Mouse (Mus musculus): ENCODE measurements at regions not wholly inside any gene's neighbourhood (a gene's known extent, or its start where the extent isn't known, plus 50 kb on each side); places are given as distances from the start of the nearest gene placed in this dataset.
"Not testable (repeated sequence)": the region's sequence is repeated elsewhere in the genome, so short reads cannot be mapped to it uniquely, and the experiment has no call there.

DNA sequence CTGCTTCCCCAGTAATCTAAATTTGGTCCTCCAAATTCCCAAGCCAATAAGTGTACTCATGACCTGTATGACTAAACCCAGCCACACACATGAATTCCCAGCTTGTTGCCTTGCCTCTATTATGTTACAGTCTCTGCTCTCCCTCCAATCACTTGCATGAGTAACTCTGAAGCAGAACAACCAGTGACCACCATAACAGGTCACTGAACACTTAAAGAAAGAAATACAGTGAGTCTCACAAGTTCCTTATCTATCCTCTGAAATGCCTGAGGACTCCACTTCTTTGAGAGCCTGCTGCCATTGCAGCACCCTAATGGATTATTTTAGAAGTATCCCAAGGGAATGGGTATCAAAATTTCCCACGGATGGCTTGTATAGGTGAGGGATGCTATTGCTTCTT lies 909.7 kb downstream of the Sorcs3 start:
- no peak for DNase-seq (ENCODE audit: inconsistent age in 2 of 2, low spot score in 1 of 2)

DNA sequence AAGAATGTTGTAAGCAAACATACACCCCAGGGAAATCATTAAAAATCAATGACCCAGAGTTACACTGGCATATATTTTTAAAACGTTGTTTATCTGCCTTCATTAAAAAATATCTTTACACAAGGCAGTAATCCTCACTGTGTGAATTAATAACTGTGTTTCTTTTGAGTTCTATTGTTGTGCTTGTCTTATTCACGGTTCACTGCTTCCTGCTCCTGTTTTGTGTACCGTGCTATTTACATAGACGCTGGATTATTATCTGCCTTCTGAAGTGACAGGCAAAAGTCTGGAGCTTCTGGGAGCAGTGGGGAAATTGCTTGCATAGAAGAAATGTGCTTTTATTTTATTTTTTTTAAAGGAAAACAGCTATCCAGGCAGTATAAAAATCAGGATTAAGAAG lies 925.8 kb downstream of the Sorcs3 start:
- DNase-seq (ENCODE audit: inconsistent age in 2 of 2, low spot score in 1 of 2): no peak

DNA sequence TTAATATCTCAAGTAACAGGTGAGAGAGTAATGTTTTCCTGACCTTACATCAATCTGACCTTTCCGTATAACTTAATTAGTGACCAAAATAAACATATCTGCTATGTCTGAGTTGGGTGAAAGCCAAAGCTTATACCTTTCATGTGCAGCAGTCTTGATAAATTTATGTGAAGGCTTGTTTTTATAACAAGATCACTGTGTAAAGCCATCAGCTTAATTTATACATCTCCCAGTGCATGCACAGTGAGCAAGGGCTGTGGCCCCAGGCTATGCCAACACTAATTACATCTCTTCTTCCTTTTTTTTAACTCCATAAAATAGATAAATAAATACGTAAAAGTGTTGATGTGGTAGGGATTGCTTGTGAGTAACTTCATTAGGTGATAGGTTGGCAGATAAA lies 966.3 kb downstream of the Sorcs3 start:
- DNase-seq (ENCODE audit: inconsistent age in 2 of 2, low spot score in 1 of 2): no peak

DNA sequence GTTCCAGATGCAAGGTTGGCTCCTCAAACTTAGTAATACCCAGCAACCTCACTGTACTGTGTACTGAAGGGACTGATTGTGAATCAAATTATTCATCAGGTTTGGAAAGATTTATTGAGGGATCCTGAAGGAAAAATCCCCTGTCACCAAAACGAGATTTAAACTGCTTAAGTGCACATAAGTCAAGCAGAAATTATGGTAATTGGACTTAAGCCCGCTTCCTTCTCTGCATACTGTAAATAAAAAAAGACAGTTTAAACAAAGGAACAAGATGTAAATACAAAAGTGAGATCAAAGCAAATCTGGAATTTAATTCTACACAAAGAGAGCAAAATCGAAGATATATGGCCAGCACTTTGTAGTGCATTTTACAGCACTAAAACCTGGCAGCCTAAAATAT lies 1002.1 kb downstream of the Sorcs3 start:
- no peak for DNase-seq (ENCODE audit: inconsistent age in 2 of 2, low spot score in 1 of 2)

DNA sequence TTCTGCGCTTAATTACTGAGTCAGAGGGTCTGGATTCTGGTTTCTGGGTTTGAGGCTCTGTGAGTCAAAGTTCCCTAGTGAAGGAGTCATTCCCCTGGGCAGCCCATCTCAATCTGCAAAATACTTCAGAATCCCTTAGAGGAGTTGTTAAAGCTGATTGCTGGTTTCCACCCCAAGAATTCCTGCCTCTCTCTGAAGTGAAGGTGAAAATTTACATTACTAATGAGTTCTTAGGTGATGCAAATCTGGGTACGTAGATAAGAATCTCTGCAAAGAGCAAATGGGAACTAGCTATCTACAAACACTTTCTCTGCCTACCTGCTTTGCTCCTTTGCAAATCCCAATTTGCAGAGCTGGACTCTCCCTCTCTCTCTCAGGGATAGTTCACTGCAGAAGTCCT lies 1036.8 kb downstream of the Sorcs3 start:
- no peak for DNase-seq (ENCODE audit: inconsistent age in 2 of 2, low spot score in 1 of 2)

DNA sequence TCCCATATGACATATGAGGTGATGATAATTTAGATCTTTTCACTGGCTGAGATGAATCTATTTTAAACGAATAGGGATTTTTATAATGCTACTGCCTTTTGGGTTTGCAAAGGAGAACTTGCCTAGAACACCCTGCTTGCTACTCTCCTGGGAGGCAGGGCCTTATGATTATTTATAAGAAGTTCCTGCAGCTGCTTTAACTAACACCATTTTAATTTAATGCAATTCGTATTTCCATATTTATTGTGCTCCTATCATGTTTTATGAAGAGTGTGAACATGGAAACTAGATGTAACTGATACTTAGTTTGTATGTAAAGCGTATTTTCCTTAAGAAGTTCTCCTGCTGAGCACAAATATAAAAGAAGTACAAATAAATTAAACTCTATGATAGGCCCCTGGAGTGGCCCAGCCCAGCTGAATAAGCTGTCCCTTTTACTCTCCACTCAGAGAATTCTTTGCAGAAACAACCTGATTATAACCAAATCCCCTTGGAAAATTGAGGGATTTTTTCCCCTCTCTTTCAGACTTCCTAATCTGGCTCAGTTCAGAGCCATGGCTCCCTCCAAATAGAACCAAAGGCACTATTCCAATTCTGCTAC lies 1039.4 kb downstream of the Sorcs3 start:
- no peak for DNase-seq (ENCODE audit: inconsistent age in 2 of 2, low spot score in 1 of 2)

DNA sequence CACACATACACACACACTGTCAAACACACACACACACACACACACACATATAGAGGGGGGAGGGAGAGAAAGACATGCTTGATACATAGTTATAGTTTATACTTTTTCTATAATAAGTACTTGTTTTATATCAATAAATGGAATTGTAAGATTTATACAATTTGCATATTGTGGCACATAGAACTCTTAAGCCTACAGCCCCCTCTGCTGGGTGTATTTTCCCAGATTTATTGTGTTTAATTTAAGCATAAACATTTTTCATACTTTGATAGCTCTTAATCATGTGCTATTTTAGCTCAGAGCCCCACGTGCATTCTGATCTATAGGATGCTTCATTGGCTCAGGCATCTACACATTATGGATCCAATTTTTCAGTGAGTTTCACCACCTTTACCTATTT lies 1058.8 kb downstream of the Sorcs3 start:
- DNase-seq (ENCODE audit: inconsistent age in 2 of 2, low spot score in 1 of 2): no peak

DNA sequence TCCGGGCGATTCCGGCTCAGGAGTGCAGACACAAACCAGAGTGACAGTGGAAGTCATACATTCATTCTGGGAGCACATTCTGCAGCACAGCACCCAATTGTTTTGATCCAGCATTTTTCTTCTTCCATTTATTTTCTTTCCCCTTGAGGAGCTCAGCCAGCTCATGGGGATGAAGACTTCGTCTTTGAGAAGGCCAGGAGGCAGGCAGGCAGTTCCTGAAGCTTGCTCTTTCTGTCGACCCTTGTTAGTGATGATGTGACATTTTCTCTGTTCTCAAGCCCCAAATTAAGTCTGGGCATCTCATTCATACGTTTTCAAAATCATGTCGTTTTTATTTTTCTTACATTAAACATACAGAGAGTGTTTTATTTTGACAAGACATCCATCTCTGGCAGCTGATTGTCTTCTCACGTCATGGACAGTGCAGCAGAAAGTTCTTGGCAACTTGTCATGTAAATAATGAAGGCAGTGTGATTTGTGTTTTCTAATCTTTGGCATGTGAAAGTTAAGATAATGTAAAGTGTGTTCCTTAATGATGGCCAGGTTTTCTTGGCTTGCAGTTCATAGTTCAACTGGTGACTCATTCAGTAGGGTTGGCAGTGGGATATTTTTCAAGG lies 1062.1 kb downstream of the Sorcs3 start:
- DNase-seq (ENCODE audit: inconsistent age in 2 of 2, low spot score in 1 of 2): no peak

DNA sequence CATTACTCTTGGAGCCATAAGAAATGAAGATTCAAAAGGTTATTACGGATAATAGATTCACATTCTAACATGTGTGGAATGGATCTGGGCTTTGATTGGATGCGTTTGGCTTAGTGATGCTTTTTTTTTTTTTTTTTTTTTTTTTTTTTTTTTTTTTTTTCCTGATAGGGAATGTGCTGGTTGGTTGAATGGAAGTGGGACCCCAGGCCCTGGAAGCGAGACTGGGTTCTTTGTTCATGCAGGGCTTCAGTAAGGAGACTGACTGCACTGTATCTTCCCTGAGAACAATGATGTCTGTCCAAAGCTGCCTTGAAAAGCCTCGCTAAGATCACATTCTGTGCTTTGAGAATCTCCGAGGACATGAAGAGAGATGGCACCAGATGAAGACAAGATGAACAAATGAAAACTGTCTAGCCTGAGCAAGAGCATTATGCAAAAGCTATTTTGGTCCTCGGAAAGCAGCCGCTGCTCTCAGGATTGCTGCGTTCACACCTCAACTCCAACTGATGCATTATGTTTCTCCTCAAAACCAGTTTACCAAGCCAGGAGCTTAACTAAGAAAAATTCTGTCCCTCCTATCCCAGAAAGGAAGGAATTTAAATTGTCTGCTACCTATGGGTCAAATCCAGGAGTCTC lies 1076.9 kb downstream of the Sorcs3 start:
- no peak for DNase-seq (ENCODE audit: inconsistent age in 2 of 2, low spot score in 1 of 2)

DNA sequence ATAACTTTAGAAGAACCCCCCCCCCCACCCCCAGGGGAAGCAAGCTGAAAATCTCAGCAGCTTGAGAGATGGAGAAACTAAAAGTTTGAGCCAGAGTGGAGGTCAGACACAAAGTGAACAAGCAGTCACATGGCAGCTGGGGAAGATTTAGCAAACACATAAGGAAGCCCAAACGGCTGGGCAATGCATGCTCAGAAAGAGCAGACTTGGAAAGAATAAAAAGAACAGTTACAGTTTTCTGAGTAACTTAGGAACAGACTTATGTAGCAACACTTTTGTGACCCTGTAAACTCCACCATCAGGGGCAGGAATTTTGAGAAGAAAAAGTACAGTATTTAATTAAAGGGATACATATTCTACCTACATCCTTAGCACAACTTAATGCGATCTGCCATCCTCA lies 1089.2 kb downstream of the Sorcs3 start:
- no peak for DNase-seq (ENCODE audit: inconsistent age in 2 of 2, low spot score in 1 of 2)

DNA sequence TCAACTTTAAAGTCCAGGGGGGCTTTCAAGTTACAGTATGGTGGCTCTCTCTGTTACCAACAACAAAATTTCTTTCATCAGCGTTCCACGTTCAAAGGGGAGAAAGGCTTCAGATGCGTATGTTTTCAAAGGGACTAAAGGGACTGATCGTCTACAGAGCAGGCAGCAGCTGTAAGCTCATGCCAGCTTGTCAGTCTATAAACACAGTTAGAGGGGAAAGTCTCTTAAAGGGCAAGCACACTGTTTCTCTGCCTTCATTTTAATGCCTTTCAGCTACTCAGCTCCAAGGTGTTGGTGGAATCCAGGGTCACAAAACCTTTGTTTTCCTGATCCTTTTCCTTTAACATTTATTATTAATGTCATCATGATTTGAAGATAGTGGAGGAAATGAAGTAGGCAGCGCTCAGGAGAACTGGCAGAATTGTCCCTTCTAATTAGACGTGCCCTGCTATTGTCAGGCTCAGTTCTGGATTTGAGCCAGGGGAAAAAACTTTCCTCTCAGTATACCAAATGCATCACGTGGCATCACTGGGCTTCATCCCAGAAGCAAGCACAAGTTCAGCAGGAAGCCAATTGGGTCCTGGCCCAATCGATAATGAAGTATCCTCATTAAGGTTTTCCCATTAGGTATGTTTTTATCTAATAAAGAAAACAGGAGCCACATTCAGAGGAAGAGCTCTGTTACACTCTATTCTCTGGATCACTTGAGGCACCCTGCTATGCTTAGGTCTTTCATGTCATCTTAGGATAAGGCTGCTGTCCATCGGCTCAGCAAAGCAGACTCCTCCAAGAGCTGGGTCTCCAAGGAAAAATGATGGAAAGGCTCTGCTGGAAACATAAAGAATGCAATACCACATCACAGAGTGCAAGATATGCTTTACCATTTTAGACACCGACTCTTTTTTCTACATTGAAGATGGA lies 1093.8 kb downstream of the Sorcs3 start:
- DNase-seq (ENCODE audit: inconsistent age in 2 of 2, low spot score in 1 of 2): peak in 1 of 2 experiments; percentile 24

DNA sequence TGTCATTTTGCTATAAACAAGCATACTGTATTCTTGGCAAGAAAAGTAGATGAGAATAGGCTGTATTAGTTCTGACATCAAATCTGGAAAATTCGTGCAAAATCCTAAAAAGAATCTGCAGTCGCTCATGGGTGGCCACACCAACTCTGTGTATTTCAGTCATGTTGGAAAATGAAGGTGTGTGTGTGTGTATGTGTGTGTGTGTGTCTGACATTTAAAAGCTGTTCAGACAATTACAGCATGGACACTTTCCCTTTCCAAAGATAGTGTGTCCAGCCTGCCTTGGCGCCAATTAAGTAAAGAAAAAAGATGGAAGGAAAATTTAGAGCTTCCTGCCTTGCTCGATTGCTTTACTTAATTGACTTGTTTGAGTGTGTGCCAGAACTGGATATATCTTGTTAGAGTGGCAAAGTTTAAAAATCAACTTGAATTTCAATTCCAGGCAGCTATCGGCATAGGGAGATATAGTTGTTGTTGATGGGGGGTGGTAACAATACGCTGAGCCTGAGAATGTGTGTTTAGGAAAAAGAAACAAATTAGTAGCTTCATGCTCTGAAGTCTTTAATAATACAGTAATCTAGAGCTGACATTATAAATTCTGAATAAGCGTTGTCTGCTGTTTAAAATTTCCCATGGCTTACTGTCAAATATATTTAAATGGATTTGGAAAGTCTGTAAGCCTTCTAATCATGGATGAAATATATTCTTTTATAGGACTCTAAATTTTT lies 1095.7 kb downstream of the Sorcs3 start:
- DNase-seq (ENCODE audit: inconsistent age in 2 of 2, low spot score in 1 of 2): no peak

DNA sequence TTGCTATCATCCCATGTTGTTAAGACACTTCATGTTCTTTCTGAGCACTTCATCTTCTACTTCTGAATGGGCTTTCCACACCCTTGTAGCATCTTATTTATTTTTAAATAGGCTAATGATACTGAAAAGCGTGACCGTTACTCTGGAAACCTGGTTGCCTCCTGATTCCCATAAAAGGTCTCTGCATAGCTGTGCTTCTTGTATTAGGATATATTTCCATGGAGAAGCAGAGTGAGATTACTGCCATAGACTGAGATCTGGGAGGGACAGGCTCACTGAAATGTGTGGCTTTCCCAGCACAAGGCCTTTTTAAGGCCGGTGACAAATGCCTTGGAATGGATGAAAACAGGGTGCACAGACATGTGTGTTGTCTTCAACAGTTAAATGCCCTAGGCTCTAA lies 1100.0 kb downstream of the Sorcs3 start:
- no peak for DNase-seq (ENCODE audit: inconsistent age in 2 of 2, low spot score in 1 of 2)

DNA sequence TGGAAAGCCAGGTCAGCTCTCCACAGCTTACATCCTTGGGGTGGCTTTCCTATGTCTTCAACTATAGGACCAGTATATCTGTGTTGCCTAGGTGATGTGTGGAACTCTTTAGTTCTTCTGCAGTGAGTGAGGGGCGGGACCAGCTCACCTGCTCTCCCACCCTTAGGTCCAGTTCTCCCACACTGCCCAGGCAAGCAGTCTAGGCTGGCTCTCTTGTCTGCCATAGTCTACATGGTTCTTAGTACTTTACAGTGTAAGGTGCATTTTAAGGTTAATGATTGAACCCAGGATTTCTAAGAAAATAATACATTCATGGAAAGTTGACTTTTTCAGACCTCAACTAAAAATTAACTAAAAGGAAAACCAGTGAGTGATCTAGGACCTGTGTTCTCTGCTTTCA lies 1108.4 kb downstream of the Sorcs3 start:
- DNase-seq (ENCODE audit: inconsistent age in 2 of 2, low spot score in 1 of 2): no peak

DNA sequence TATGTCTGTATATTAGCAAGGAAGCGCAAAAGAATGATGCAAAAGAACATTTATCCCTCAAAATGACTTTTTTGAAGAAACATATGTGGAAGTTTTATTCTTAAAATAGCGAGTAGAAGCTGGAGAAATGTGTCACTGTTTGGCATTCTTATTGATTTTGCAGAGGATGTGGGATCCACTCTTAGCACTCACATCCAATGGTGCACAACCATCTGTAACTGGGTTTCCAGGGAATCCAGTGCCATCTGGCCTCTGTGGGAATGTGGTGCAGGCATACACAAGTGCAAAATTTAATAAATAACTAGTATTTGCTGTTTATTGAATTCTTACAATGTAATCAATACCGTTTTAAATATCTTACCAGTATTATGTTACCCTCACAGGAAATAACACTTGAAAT lies 1153.8 kb downstream of the Sorcs3 start:
- no peak for DNase-seq (ENCODE audit: inconsistent age in 2 of 2, low spot score in 1 of 2)

DNA sequence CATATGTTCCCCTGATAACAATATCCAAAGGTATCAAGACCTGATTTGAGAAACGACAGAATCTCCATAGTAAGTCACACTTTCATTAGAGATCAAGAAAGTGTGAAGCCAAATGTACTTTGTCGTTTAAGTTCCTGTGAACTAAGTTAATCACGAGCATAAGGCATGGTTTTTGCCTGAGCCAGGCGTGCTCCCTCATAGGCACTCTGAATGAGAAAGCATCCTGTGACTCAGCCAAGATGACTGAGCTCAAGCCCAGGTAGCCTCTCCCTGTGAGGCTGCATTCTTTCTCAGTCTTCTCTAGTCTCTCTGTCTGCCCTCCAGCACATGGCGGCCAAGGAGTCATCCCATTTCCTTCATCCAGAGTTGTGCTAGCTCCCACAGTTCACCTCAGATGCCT lies 1154.9 kb downstream of the Sorcs3 start:
- DNase-seq (ENCODE audit: inconsistent age in 2 of 2, low spot score in 1 of 2): no peak

DNA sequence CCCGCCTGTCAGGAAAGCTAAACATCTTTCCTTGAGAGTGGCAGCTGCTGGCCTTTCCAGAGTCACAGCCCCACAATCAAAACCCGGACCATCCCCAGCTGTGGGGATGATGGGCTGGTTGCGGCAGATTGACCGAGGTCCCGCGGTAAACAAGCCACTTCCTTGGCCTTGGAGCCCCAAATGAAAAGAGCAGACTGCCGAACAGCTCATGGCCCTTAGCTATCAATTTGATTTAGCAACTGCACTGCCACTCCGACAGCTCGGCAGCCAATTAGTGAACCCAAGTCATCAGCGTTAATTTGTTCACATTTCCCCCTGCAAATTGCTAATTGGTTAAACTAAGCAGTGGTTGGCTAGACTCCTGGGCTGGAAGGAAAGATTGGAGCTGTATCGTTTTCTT lies 1155.3 kb downstream of the Sorcs3 start:
- DNase-seq (ENCODE audit: inconsistent age in 2 of 2, low spot score in 1 of 2): not testable (repeated sequence)

DNA sequence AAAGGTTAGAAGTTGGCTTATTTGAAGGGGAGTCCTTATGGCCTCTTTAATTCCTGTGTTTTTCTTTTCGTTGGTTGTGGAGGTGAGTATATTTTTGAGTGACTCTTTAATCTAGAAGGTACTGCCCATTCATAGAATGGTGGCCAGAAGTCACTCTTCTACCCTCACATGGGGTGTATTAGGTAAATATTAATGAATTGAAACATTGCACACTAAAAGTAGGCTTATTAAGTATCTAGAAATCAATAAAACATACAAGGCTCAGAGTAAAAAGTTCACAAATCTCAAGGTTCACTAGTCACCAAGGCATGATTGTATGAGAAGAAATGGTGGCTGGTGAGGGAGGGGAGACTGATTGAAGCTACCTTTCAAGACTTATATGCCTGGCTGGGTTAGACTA lies 1167.1 kb downstream of the Sorcs3 start:
- no peak for DNase-seq (ENCODE audit: inconsistent age in 2 of 2, low spot score in 1 of 2)

DNA sequence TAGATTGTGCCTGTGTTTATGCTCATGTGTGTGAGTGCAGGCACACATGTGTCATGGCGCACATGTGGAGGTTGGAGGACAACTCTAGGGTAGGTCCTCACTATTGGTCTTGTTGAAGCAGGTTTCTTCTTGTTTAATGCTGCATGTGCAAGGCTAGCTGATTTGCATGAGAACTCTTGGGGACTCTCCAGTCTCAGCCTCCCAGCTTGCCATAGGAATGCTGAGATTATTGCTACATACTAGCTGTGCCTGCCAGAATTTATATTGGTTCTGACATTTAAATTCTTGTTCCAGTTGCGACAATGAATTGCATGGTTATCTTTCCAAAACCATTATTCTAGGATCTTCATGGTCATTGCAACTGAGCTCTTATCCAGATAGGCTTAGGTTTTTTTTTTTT lies 1168.5 kb downstream of the Sorcs3 start:
- DNase-seq (ENCODE audit: inconsistent age in 2 of 2, low spot score in 1 of 2): no peak

DNA sequence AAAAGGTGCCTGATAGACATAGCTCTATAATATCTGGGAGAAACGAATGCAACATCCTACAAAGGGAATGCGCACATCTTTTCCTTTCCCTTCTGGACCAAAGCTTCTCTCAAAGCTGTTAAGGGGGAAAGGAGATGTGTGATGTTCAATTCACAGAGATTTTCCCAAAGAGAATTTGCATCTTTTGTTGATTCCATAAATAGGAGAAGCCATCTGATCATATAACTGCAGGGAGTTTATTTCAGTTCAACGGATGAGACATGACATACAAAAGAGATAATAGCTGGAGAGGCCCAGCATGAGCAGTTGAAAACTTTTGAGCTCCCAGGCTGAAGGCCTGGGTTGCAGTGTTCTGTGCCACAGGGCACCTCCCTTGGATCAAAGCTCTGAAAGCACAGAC lies 1169.1 kb downstream of the Sorcs3 start:
- DNase-seq (ENCODE audit: inconsistent age in 2 of 2, low spot score in 1 of 2): no peak

Measured in adrenal gland, adult (tissue).